Mouse (Mus musculus) telencephalon, adult 2 months (tissue): ENCODE data around the gene Isoc2b.
"Not testable (repeated sequence)": the region's sequence is repeated elsewhere in the genome, so short reads cannot be mapped to it uniquely, and the experiment has no call there.

Experiments used
- DNase-seq: peaks from one replicate; pipeline ENCODE4 v3.0.0-alpha.2; 2011; ENCODE audit warnings: low read depth, low spot score

Isoc2b gene

GRCm38 (mm10) chr7:4865579-4866493, 4.2 kb downstream of the Isoc2b start:
- DNase-seq: peak; percentile 97

GRCm38 (mm10) chr7:4865090-4865489, 5.0 kb downstream of the Isoc2b start:
- no peak for DNase-seq

DNA sequence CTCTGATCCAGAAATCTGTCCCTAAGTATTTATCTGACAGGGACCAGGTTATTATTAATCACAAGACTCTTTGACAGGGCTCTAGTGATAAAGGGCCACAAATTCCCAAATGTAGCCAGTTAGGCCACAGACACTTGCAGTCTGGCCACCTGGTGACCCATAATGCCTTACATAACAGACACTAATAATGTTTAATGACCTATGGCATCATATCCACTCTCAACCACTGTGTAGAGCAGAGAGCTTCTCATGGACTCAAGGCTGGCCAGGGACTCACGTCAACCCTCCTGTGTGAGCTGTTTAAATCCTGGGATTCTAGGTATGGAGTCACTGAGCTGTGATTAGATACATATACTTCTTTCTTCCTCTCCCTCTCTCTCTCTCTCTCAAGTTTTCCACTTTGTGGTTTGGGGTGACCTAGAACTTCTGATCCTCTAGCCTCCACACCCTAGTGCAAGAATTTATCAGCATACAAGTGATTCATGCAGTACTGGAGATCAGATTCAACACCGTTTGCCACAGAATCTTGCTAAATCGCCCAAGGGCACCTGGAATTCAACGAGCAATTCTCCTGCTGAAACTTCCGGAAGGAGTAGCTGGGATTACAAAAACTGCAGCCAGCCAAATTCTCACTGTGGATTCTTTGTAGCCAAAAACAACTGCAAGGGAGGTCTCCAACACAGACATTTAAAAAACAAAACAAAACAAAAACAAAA, 5.8 kb downstream of the Isoc2b start:
- DNase-seq: no peak

DNA sequence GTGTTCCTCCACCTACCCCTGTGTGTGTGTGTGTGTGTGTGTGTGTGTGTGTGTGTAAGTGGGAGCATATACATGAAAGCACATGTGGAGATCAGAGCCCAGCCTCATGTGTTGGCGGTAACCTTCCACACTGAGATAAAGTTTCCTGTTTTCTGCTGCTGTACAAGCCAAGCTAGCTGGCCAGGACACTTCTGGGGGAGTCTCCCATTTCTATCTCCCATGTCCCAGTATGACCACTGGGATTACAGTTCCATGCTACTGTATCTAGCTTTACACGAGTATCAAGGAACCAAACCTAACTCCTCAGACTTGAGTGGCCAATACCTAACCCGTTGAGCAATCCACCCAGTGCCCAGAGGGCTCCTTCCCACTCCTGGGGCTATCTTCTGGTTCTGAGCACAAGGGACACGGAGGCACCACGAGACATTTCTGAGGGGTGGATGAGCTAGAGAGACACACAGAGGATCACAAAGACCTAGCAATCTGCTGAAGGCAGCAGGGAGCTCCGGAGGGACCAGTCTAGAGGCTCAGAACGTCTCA, 6.4 kb downstream of the Isoc2b start:
- DNase-seq: no peak

DNA sequence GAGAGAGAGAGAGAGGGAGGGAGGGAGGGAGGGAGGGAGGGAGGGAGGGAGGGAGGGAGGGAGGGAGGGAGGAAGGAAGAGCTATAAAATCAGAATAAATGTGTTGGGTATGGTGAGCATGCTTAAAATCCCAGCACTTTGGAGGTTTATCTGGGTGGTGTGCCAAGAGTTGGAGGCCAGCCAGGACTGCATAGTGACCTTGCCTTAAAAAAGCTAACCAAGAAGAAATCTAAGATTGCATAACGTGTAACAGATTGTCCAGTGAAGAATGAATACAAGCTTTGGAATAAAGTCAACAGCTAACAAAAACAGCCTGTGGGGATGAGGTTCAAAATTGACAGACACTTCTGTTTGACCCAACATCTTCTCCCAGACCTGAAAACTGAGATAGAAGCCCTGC, 7.0 kb downstream of the Isoc2b start:
- no peak for DNase-seq

- DNase-seq: not testable (repeated sequence)
Observed at GRCm38 (mm10) chr7:4860926-4861325, 9.1 kb downstream of the Isoc2b start.

DNA sequence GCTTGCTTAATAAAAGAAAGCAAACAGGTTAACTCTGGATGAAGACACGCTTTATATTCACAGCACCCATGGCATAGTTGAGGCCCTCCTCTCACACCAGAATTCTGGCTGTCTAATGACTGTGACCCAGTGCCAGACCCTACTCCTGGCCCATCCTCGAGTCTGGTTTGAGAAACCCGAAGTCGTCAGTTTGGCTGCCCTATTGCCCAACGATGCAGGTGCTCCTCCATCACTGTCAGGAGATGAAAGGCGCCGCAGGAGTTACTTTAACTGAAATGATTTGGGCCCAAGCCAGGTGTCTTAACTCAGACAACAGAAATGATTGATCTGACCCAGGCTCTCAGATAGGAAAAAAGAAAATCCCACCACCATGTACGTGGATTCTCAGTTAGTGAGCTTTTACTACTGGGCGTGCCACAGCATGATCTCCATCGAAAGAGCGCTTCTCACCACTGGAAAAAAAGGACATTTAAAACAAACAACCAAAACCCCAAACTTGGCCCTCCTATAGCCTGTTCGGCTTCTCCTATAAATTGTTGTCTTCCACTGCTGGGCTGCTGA, 10.6 kb downstream of the Isoc2b start:
- no peak for DNase-seq

DNA sequence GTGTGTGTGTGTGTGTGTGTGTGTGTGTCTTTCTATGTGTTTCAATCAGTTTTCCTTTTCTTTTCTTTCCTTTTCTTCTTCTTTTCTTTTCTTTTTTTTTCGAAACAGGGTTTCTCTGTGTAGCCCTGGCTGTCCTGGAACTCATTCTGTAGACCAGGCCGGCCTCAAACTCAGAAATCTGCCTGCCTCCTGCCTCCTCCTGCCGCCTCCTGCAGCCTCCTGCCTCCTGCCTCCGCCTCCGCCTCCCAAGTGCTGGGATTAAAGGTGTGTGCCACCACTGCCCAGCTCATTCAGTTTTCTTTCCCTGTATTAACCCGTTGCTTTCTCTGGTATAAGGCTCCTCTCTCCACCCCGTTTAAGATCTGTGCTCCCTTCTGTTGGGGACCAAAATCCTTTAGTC, 12.7 kb downstream of the Isoc2b start:
- no peak for DNase-seq

DNA sequence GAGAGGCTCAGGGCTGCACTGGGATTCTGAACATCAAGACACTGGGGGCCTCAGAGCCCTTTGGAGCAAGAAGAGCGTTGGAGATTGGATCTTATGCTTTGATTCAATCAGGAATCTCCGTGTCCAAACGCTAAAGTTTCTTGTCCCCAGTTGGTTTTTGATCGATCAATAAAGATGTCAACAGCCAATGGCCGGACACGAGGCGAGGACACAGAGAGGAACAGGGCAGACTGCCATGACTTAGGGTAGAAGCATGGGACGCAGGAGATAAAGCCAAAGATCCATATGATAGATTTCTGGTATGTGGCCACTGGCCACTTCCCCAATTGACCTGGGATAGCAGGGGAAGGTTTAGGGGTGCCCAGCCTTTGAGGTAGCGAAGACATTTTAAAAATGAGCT, 13.6 kb downstream of the Isoc2b start:
- no peak for DNase-seq

DNA sequence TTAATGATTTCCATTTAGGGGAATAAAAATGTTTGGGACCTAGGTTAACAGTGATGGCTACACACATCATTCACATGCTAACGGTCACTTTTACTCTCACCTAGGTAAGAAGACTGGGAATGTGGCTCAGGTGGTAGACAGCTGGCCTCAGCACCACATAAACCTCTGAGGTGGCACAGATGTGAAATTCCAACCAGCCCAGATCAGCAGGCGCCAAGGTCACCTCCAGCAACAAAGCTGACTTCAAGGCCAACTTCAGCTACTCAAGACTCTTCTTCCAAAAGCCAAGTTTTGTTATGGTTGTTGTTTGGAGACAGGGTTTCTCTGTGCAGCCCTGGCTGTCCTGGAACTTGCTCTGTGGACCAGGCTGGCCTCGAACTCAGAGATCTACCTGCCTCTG, 16.4 kb downstream of the Isoc2b start:
- no peak for DNase-seq

DNA sequence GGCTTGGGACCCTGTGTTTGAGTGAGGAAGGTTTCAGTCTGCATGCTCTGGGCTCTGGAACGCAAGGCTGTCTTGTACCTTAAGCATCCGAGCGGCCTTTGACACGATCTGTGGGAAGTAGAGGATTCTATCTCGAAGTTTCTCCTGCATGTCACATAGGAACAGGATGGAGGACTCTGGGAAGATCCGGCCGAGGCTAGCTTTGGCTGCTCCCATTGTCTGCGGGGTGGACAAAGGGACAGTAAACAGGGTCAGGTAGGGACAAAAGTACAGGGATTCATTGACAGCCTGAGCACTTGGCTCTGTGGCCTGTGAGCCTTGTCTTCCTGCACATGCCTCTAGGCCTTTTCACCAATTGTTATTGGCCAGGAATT, 18.8 kb downstream of the Isoc2b start:
- no peak for DNase-seq

DNA sequence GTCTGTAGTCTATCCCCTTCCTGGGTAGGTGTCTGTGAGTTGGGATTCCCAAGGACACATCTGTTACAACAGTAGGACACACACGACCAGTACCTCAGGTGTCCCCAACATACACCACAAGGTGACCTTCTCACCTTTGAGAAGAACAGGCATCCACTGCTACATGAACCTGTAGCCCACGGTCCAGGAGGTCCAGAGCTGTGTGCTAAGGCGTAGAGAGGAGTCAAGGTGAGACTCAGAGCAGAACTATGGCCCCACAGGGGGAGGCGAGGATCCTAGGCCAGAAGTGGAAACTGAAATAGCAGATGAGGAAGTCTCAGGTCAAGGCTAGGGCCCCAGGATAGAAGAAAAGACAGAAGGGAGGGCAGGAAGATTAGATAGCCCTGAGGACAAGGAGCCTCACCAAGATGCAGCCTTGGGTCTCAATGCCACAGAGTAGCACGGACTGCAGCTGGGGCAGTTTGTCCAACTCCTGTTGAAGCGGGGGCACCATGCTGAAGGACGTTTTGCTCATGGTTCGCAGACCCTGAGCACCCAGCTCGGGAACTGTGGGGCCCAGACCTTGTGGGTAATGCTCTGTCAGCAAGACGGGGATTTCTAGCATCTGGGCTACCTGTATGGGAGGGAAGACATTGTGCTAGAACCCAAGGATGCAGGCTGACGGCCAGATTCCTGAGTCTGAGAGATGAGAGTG, 19.3 kb downstream of the Isoc2b start:
- DNase-seq: no peak

- no peak for DNase-seq
Observed at GRCm38 (mm10) chr7:4849372-4849771, 20.7 kb downstream of the Isoc2b start.

DNA sequence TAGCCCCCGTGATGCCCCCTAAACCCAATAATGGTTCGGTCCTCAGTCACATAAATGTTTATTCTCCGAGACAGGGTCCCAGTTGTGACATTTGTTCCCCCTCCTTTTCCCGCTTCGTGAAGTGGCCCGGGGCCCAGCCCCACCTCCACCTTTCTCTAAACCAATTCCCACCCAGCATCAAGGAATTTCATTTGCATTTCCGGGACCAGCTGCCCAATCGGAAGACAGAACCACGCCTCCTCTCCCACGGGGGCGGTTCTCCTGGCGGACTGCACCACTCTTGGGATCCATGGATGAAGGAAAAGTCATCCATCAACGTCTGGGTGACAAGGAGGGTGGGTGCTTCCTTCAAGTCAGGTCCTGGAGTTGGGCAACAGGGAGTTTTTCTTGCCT, 25.1 kb downstream of the Isoc2b start:
- DNase-seq: peak; percentile 93

- no peak for DNase-seq
Observed at GRCm38 (mm10) chr7:4844245-4844916, 25.7 kb downstream of the Isoc2b start, which contains the start of gene Shisa7. Gene Shisa7 (minus strand): TSS chr7:4844696.

- peak; percentile 67 for DNase-seq
Observed at GRCm38 (mm10) chr7:4843604-4844244, 26.3 kb downstream of the Isoc2b start.

DNA sequence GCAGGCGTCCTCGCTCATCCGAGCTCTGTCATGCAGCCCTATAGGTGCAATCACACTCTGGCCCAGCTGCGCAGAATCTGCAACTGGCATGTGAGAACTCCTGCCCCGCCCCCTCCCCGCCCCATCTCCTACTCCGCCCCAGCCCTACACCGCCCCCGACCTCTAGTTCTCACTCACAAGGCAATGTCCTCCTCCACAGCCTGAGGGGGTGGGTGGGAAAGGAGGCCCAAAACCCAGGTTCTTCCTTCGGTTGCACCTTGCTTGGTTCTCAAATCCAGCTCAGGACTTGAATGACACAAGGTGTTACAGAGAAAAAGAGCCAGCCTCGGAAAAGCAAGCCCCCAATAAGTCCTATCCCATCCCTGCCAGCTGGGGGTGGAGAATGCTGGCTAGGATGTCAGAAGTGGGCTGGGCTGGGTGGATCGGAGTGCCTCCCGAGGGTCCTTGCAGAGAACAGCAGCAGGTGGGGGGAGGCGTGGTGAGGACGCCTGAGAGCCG, 27.4 kb downstream of the Isoc2b start:
- DNase-seq: peak; percentile 50

DNA sequence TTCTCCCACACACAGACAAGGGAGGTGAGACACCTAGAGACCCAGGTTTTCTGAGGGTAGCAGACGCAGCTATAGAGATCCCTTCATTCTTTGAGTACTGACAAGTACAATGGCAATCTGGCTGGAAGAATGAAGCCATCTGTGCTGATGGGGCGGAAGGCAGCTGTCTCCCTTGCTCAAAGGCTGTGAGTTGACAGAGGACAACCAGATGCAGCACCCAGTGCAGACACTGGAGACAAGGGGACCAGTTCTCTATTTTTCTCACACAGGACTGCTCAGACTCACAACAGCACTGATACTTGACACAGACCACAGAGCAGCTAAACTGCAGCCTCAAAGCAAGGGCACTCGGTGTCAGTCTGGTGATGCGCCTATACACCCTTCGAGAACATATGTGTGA, 28.0 kb downstream of the Isoc2b start:
- DNase-seq: peak; percentile 44

DNA sequence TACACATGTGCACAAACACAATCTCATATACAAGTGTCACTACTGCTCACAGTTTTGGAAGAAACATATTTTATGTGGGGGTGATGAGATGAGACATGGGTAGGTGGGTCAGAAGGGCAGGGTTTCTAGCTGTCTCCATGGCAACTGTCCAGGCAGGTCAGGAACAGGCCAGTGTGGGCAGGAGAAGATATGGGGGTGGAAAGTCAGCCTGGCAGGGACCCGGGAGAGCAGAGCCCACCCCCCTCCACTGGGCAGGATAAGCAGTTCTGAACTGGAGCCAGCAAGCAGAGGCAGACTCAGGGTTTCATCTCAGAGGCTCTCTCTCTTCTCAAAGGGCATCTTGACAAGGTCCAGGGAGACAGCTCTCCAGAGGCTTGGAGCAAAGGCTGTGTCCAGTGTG, 32.4 kb downstream of the Isoc2b start:
- no peak for DNase-seq

DNA sequence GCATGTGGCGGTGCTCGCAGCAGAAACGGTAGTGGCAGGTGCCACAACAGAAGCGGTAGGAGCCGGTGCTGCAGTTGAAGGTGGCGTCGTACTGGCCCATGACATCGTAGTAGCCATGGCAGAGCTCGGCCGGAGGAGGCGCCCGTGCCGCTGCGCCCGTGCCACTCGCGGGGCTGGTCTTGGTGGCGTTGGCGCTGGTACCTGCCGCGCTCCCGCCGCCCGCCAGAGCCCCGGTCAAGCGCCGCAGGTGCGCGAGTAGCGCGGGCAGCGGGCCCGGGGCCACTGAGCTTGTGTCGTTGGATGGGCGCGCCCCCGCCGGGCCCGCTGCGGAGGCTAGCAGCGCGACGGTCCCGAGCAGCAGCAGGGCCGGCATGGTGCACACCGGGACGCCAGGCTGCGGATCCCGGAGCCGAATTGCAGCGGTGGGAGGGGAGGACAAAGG, 33.7 kb downstream of the Isoc2b start:
- no peak for DNase-seq
